Mouse (Mus musculus): ENCODE measurements around the gene Runx3. TPM values are rescaled to one million over a fixed set of nuclear protein-coding genes. Genes with fewer than 3 reads are reported as not detected.

Runx3 gene
- polyA plus RNA-seq, 1 experiment from 2014 or later: 0.60 TPM

DNA sequence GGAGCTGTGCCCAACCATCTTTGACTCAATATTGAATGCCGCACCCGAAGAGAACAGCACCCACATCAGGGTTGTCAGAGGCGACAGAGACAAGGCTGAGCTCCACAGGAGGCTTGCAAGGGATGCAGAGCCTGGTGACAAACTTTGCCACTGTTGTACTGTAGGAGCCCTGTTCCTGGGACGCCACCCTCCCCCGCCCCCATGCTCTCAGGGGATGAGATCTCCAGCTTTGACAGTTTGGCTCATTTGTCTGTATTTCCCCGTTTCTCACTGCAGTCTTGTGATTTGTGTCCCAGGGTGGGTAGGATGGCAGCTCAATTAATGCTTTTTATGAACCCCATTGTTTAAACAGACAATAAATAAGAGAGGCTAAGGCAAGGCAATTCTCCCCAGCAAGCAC lies 14.9 kb downstream of the Runx3 start:
- no peak for ATAC-seq (ENCODE audit: low read depth)

DNA sequence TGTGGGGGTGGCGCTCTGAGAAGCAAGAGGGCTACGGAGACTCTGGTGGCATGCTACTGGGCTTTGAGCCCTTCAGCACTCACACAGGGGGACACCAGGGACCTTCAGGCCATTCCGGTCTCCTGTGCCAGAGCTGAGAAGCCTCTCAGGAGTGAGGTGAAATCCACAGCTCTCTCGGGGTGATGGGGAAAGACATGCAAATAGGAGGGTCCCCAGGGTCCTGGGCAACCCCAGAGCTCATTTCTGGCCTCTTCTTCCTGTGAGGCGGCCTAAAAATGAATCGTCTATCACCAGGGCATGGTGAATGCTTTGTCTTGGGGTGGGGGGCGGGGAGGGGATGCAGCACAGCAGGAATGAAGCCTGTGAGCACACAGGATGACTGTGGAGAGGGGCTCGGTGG lies 15.8 kb downstream of the Runx3 start:
- Histone ChIP-seq H3K27ac (ENCODE audit: low read length) (no peak overlapping the region), H3K27me3 (ENCODE audit: control insufficient read depth, insufficient read depth, low read depth, low read length) (peaks cover 28% of the 10 kb centered on the region), H3K4me2 (ENCODE audit: low read depth, low read length) (no peak overlapping the region), H3K36me3 (ENCODE audit: control insufficient read depth, insufficient read depth) (no peaks in the 10 kb centered on the region), H3K9ac (ENCODE audit: low read depth, low read length) (no peak overlapping the region), H3K9me3 (replicated peaks; ENCODE audit: control insufficient read depth, low read length) (no peaks in the 10 kb centered on the region), H3K4me3 (ENCODE audit: low read depth, low read length) (no peak overlapping the region), H3K4me1 (ENCODE audit: control insufficient read depth, low read depth, low read length) (no peaks in the 10 kb centered on the region)
- no peak for ATAC-seq (ENCODE audit: low read depth)
- 52% methylated on average over 8 of the region's 8 CpGs for WGBS (ENCODE audit: insufficient replicate concordance)

More for the DNA sequence above, 14.9 kb downstream of the Runx3 start:
- Histone ChIP-seq H3K4me1 (ENCODE audit: control insufficient read depth, low read depth, low read length) (no peaks in the 10 kb centered on the region), H3K9me3 (replicated peaks; ENCODE audit: control insufficient read depth, low read length) (no peaks in the 10 kb centered on the region), H3K4me2 (ENCODE audit: low read depth, low read length) (no peak overlapping the region), H3K9ac (ENCODE audit: low read depth, low read length) (no peak overlapping the region), H3K27ac (ENCODE audit: low read length) (no peak overlapping the region), H3K36me3 (ENCODE audit: control insufficient read depth, insufficient read depth) (no peaks in the 10 kb centered on the region), H3K27me3 (ENCODE audit: control insufficient read depth, insufficient read depth, low read depth, low read length) (peaks cover 20% of the 10 kb centered on the region), H3K4me3 (ENCODE audit: low read depth, low read length) (no peak overlapping the region)
- 61% methylated on average over 6 of the region's 6 CpGs for WGBS (ENCODE audit: insufficient replicate concordance)

DNA sequence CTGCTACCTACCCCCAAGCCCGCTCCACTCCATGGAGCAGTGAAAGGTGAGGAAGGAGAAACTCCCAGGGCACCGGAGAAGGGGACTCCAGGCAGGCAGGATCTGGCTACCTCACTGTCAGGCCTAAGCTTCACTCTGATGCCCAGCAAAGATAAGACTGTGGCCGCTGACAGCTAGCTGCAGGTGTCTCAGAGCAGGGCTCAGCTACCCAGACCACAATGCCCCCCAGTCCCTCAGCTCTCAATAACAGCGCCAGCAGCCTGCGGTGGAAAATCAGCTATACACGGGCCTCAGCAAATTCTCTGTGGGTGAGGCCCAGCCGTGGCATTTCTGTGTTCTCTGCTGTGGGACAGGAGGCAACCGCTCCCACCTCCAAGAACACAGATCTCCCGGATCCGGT lies 16.2 kb downstream of the Runx3 start:
- Histone ChIP-seq H3K36me3 (ENCODE audit: control insufficient read depth, insufficient read depth) (no peaks in the 10 kb centered on the region), H3K27ac (ENCODE audit: low read length) (no peak overlapping the region)

DNA sequence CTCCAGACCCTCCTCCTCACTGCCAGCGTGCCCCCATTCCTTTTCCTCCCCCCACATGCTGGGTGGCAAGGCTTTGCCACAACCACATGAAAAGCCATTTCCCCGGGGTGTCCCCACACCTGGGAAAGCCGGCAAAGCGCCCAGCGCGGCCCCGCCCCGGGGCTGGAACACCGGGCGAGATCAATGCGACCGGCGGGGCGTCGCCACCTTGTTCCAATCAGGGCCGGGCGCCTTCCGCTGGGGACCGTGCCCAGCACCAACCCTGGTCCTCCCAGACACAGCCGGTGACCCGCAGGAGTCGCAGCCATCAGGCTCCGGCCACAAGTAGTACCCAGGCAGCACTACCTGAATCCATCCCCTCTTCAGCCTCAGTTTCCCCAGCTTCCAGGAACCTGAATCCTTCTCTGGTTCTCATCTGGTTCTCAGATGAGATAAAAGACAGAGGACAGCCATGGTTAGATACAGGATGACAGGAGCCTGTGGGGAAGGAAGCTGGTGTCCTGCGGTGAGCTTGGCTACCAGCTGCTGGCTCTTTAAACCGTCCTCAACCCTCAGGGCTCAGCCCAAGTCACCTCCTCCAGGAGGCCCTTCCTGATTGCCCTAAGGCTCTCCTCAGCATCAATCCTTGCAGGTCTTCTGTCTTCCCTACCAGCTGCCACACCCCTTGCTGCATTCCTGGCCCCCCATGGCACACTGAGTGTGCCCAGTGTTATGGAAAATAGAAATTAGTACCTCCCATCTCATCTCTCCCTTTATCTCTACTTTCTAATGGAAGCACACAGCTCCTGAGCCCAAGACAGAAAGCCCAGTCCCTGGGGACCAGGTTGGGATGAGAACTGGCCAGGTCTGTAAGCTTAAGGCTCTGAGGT lies 20.4 kb downstream of the Runx3 start:
- Histone ChIP-seq H3K4me3 (ENCODE audit: low read depth, low read length) (no peak overlapping the region), H3K4me2 (ENCODE audit: low read depth, low read length) (no peak overlapping the region), H3K9me3 (replicated peaks; ENCODE audit: control insufficient read depth, low read length) (no peaks in the 10 kb centered on the region), H3K27me3 (ENCODE audit: control insufficient read depth, insufficient read depth, low read depth, low read length) (peaks cover 35% of the 10 kb centered on the region), H3K9ac (ENCODE audit: low read depth, low read length) (no peak overlapping the region), H3K27ac (ENCODE audit: low read length) (no peak overlapping the region), H3K4me1 (ENCODE audit: control insufficient read depth, low read depth, low read length) (no peaks in the 10 kb centered on the region), H3K36me3 (ENCODE audit: control insufficient read depth, insufficient read depth) (no peaks in the 10 kb centered on the region)
- no peak for ATAC-seq (ENCODE audit: low read depth)
- under 1% methylated on average over 25 of the region's 25 CpGs for WGBS (ENCODE audit: insufficient replicate concordance)

More for the DNA sequence above, 16.2 kb downstream of the Runx3 start:
- H3K9me3 ChIP-seq (replicated peaks; ENCODE audit: control insufficient read depth, low read length): no peaks in the 10 kb centered on the region
- peaks cover 32% of the 10 kb centered on the region for H3K27me3 ChIP-seq (ENCODE audit: control insufficient read depth, insufficient read depth, low read depth, low read length)
- H3K4me2 ChIP-seq (ENCODE audit: low read depth, low read length): no peak overlapping the region
- no peak for ATAC-seq (ENCODE audit: low read depth)
- no peak overlapping the region for H3K4me3 ChIP-seq (ENCODE audit: low read depth, low read length)
- no peaks in the 10 kb centered on the region for H3K4me1 ChIP-seq (ENCODE audit: control insufficient read depth, low read depth, low read length)
- H3K9ac ChIP-seq (ENCODE audit: low read depth, low read length): no peak overlapping the region
- WGBS (ENCODE audit: insufficient replicate concordance): 43% methylated on average over 10 of the region's 10 CpGs

DNA sequence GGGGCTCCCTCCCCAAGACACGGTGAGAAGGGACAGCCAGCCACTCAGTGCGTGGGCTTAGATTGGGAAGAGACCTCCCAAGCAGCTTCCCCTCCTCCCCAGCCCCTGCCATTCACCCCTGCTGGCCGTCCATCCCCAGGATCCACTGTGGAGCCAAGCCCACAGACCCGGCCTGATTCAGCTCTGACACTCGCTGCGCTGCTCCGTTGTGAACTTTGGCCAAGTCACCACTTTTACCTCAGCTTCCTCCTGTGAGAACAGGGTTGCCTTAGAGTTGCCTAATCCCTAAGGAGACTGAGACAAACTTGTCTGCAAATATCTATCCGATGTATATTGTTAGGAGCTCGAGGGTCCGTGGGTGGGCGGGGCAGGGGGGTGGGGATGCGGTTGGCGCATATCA lies 21.3 kb downstream of the Runx3 start:
- no peak for ATAC-seq (ENCODE audit: low read depth)
- no peak overlapping the region for H3K4me2 ChIP-seq (ENCODE audit: low read depth, low read length)
- WGBS (ENCODE audit: insufficient replicate concordance): 4% methylated on average over 13 of the region's 13 CpGs

DNA sequence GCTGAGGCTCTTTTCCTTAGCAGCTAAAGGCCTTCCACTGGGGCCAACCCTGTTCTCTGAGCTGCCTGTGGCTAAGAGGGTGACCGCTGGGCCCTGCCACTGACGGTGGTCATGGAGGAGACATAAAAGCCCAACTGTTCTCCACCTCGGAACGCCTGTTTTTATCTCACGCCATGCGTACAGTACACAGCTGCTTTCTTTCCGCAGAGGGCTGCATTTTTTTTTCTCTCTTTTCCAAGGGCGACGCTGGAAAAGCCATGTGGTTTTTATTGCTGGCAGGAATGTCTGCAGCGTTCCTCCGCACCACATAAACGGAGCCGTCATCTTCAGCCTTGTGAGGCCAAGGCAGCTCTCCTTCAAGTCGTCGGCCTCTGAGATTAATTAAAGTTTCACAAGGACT lies 26.3 kb downstream of the Runx3 start:
- 45% methylated on average over 15 of the region's 15 CpGs for WGBS (ENCODE audit: insufficient replicate concordance)
- no peak for ATAC-seq (ENCODE audit: low read depth)
- Histone ChIP-seq H3K27me3 (ENCODE audit: control insufficient read depth, insufficient read depth, low read depth, low read length) (peaks cover 44% of the 10 kb centered on the region), H3K9me3 (replicated peaks; ENCODE audit: control insufficient read depth, low read length) (no peaks in the 10 kb centered on the region), H3K9ac (ENCODE audit: low read depth, low read length) (no peak overlapping the region), H3K36me3 (ENCODE audit: control insufficient read depth, insufficient read depth) (no peaks in the 10 kb centered on the region), H3K4me2 (ENCODE audit: low read depth, low read length) (no peak overlapping the region), H3K27ac (ENCODE audit: low read length) (no peak overlapping the region), H3K4me3 (ENCODE audit: low read depth, low read length) (no peak overlapping the region), H3K4me1 (ENCODE audit: control insufficient read depth, low read depth, low read length) (no peaks in the 10 kb centered on the region; the same call in 1 of the 2 replicates)

More for the DNA sequence above, 21.3 kb downstream of the Runx3 start:
- H3K36me3 ChIP-seq (ENCODE audit: control insufficient read depth, insufficient read depth): no peaks in the 10 kb centered on the region
- H3K4me1 ChIP-seq (ENCODE audit: control insufficient read depth, low read depth, low read length): no peaks in the 10 kb centered on the region
- no peak overlapping the region for H3K27ac ChIP-seq (ENCODE audit: low read length)
- no peaks in the 10 kb centered on the region for H3K9me3 ChIP-seq (replicated peaks; ENCODE audit: control insufficient read depth, low read length)
- H3K4me3 ChIP-seq (ENCODE audit: low read depth, low read length): no peak overlapping the region
- no peak overlapping the region for H3K9ac ChIP-seq (ENCODE audit: low read depth, low read length)
- peaks cover 36% of the 10 kb centered on the region for H3K27me3 ChIP-seq (ENCODE audit: control insufficient read depth, insufficient read depth, low read depth, low read length)

DNA sequence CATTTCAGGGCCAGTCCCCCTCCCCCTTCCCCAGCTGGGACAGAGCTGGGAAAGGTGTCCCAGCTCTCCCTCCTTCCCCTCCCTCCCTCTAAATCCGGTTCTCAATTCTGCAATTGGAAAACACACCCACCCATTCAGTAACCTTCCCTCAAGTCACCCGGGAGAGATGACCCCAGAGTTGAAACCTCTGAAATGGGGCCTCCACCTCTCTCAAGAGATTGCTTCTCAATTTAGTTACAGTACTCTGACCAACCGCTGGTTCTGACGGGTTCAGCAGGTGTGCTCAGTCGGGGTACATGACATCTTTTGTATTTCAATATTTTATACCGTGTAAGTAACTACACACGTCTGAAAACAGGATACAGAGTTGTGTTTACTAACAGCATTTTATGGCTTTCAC lies 28.2 kb downstream of the Runx3 start:
- 27% methylated on average over 7 of the region's 7 CpGs for WGBS (ENCODE audit: insufficient replicate concordance)
- Histone ChIP-seq H3K4me2 (ENCODE audit: low read depth, low read length) (no peak overlapping the region), H3K36me3 (ENCODE audit: control insufficient read depth, insufficient read depth) (no peaks in the 10 kb centered on the region), H3K27me3 (ENCODE audit: control insufficient read depth, insufficient read depth, low read depth, low read length) (peaks cover 61% of the 10 kb centered on the region), H3K9me3 (replicated peaks; ENCODE audit: control insufficient read depth, low read length) (no peaks in the 10 kb centered on the region), H3K9ac (ENCODE audit: low read depth, low read length) (no peak overlapping the region), H3K4me3 (ENCODE audit: low read depth, low read length) (no peak overlapping the region), H3K27ac (ENCODE audit: low read length) (no peak overlapping the region), H3K4me1 (ENCODE audit: control insufficient read depth, low read depth, low read length) (peaks cover 10% of the 10 kb centered on the region; the same call in 1 of the 2 replicates)
- no peak for ATAC-seq (ENCODE audit: low read depth)

DNA sequence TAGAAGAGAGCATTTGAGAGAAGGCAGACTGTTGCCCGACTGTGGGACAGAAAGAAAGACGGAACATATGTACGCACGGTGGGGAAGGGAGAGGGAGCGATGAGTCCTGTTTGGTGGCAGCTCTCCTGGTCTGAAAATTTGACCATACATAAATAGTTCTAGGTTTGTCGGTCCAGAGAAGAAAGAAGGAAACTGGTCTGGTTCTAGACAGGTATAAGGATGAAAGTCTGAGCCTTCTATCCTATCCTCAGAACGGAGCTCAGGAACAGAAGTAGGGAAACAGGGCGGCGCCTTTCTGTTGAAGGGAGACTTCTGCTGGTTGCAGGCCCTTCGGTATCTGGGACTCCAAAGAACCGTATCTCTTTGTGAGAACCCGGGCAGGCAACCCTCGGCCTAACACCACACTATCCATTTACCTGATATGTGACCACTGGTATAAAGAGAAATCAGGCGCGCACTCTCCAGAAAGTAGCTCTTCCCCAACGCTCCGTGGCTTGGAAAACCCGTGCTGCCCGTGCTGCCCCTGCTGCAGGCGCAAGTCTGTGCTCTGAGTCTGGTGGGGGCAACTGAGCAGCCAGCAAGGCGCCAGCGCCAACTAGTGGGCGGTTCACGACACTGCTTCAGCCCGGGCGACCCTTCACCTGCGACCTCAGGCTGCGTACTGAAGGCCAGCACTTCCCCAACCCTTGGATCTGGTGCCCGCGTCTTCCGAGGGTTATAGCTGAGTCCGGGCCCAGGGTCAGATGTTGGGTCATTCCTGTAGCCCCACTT lies 29.8 kb downstream of the Runx3 start:
- ATAC-seq (ENCODE audit: low read depth): no peak
- Histone ChIP-seq H3K4me2 (ENCODE audit: low read depth, low read length) (no peak overlapping the region), H3K27ac (ENCODE audit: low read length) (no peak overlapping the region), H3K4me3 (ENCODE audit: low read depth, low read length) (no peak overlapping the region), H3K27me3 (ENCODE audit: control insufficient read depth, insufficient read depth, low read depth, low read length) (peaks cover 77% of the 10 kb centered on the region), H3K9me3 (replicated peaks; ENCODE audit: control insufficient read depth, low read length) (no peaks in the 10 kb centered on the region), H3K36me3 (ENCODE audit: control insufficient read depth, insufficient read depth) (no peaks in the 10 kb centered on the region), H3K4me1 (ENCODE audit: control insufficient read depth, low read depth, low read length) (peaks cover 10% of the 10 kb centered on the region; the same call in 1 of the 2 replicates), H3K9ac (ENCODE audit: low read depth, low read length) (no peak overlapping the region)
- WGBS (ENCODE audit: insufficient replicate concordance): 8% methylated on average over 32 of the region's 32 CpGs
